Mouse (Mus musculus): ENCODE measurements around the gene Tbx10. TPM values are rescaled to one million over a fixed set of nuclear protein-coding genes. Genes with fewer than 3 reads are reported as not detected.
A peak's percentile ranks its signal among the peaks of the same experiment; 100 is the strongest.

Tbx10 gene
- polyA plus RNA-seq, 2 experiments = 0.28 to 0.37 TPM

DNA sequence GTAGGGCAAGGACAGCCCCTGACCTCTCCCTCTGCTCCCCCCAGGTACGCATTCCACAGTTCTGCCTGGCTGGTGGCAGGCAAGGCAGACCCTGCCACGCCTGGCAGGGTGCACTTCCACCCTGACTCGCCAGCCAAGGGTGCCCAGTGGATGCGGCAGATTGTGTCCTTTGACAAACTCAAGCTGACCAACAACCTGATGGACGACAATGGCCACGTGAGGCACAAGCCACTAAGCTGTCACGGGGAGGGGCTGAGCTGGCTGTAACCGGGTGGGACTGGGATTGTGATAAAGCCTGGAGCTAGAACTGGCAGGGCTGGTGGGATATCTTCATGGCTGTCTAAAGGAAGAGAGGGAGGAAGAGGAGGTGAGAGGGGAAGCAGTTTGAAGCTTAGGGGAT, 4.7 kb downstream of the Tbx10 start:
- Histone ChIP-seq H3K36me3 (replicated peaks; ENCODE audit: control insufficient read depth, insufficient read depth, low read depth) (no peaks in the 10 kb centered on the region), H3K4me1 (replicated peaks; ENCODE audit: control insufficient read depth in 2 of 2, insufficient read depth in 2 of 2, low read length in 1 of 2) (peaks cover 2 to 12% of the 10 kb centered on the region in 2 experiments; a peak in 2 of 4 replicates), H3K4me2 (ENCODE audit: low read depth) (no peak overlapping the region), H3K4me3 (ENCODE audit: insufficient read depth in 1 of 2, low read depth in 2 of 2, low read length in 2 of 2) (no peak overlapping the region), H3K27ac (no peak overlapping the region), H3K9me3 (ENCODE audit: control insufficient read depth, low read length) (no peaks in the 10 kb centered on the region), H3K27me3 (ENCODE audit: control insufficient read depth, insufficient read depth, low read length) (no peaks in the 10 kb centered on the region), H3K9ac (replicated peaks) (no peak overlapping the region)
- 58% methylated on average over 8 of the region's 8 CpGs for WGBS (ENCODE audit: insufficient replicate concordance)
- TF ChIP-seq CTCF (IDR thresholded peaks at IDR 0.05; ENCODE audit: low read depth) = no peak
- no peak for TF ChIP-seq EP300 (IDR thresholded peaks at IDR 0.05; ENCODE audit: low read depth)
- ATAC-seq (ENCODE audit: insufficient read depth) = no peak
- no peak for DNase-seq (ENCODE audit: low read depth in 3 of 3, low spot score in 3 of 3)

DNA sequence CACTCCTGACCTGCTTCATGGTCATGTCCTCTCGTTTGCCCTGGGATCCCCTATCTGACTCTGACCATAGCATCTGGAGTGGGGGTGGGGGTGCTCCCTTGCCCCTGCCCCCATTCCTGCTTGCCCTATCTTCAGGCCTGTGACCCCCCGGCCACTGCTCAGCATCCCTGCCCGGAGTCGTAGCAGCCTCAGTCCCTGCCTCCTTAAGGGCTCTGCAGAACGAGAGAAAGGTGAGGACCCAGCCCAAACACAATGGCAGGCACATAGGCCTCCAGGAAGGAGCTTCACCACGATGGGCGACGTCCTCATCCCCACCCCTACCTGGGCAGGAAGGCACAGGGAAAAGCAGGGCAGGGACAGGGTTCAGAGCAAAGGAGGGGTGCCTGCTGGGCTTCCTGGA, 5.8 kb downstream of the Tbx10 start:
- Histone ChIP-seq H3K4me2 (ENCODE audit: low read depth) (no peak overlapping the region), H3K27ac (no peak overlapping the region), H3K4me1 (replicated peaks; ENCODE audit: control insufficient read depth in 2 of 2, insufficient read depth in 2 of 2, low read length in 1 of 2) (peaks cover 2 to 12% of the 10 kb centered on the region in 2 experiments; a peak in 2 of 4 replicates), H3K4me3 (ENCODE audit: insufficient read depth in 1 of 2, low read depth in 2 of 2, low read length in 2 of 2) (no peak overlapping the region), H3K27me3 (ENCODE audit: control insufficient read depth, insufficient read depth, low read length) (no peaks in the 10 kb centered on the region), H3K9me3 (ENCODE audit: control insufficient read depth, low read length) (no peaks in the 10 kb centered on the region), H3K9ac (replicated peaks) (no peak overlapping the region), H3K36me3 (replicated peaks; ENCODE audit: control insufficient read depth, insufficient read depth, low read depth) (no peaks in the 10 kb centered on the region)
- no peak for TF ChIP-seq EP300 (IDR thresholded peaks at IDR 0.05; ENCODE audit: low read depth)
- no peak for DNase-seq (ENCODE audit: low read depth in 3 of 3, low spot score in 3 of 3)
- 59% methylated on average over 8 of the region's 8 CpGs for WGBS (ENCODE audit: insufficient replicate concordance)
- ATAC-seq (ENCODE audit: insufficient read depth) = no peak

DNA sequence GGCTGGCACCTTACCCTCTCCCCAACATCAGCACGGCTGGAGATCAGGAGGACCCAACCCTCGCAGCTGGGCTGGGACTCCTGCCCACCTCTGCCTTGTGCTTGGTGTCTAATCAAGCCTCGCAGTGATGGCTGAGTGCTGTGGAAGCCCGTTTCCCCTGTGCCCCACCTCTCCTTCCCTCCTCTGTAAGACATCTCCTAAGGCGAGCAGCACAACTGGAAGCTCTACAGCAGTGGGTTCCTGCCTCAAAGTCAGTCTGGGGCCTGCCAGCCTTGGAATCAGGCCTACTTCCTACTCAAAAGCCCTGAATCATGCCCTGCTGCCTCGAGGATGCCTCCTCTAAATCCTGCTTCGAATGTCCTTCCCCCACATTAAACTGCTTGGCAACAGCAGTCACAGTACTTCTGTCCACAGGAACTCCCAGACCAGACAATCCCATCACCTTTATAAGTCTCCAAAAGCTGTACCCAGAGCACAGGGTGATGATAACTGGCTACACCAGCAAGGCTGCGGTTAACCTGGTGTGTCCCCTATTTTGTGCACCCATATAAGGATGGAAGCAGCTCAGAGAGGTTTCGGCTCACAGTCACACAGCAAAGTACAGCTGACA, 6.7 kb downstream of the Tbx10 start:
- ATAC-seq (ENCODE audit: insufficient read depth) (no peak), DNase-seq (ENCODE audit: low read depth in 3 of 3, low spot score in 3 of 3) (no peak)
- no peak for TF ChIP-seq CTCF (IDR thresholded peaks at IDR 0.05; ENCODE audit: low read depth)
- no peak for TF ChIP-seq EP300 (IDR thresholded peaks at IDR 0.05; ENCODE audit: low read depth)
- peaks cover 2 to 10% of the 10 kb centered on the region in 2 experiments; a peak in 2 of 4 replicates for H3K4me1 ChIP-seq (replicated peaks; ENCODE audit: control insufficient read depth in 2 of 2, insufficient read depth in 2 of 2, low read length in 1 of 2)
- H3K4me3 ChIP-seq (ENCODE audit: insufficient read depth in 1 of 2, low read depth in 2 of 2, low read length in 2 of 2) = no peak overlapping the region; a peak in 2 of 4 replicates
- H3K27ac ChIP-seq = no peak overlapping the region
- H3K36me3 ChIP-seq (replicated peaks; ENCODE audit: control insufficient read depth, insufficient read depth, low read depth) = no peaks in the 10 kb centered on the region
- 61% methylated on average over 9 of the region's 9 CpGs for WGBS (ENCODE audit: insufficient replicate concordance)
- peak overlapping the region; percentile 72 for H3K4me2 ChIP-seq (ENCODE audit: low read depth)
- H3K9me3 ChIP-seq (ENCODE audit: control insufficient read depth, low read length) = no peaks in the 10 kb centered on the region
- no peak overlapping the region; the same call in 1 of the 2 replicates for H3K9ac ChIP-seq (replicated peaks)
- H3K27me3 ChIP-seq (ENCODE audit: control insufficient read depth, insufficient read depth, low read length) = no peaks in the 10 kb centered on the region

DNA sequence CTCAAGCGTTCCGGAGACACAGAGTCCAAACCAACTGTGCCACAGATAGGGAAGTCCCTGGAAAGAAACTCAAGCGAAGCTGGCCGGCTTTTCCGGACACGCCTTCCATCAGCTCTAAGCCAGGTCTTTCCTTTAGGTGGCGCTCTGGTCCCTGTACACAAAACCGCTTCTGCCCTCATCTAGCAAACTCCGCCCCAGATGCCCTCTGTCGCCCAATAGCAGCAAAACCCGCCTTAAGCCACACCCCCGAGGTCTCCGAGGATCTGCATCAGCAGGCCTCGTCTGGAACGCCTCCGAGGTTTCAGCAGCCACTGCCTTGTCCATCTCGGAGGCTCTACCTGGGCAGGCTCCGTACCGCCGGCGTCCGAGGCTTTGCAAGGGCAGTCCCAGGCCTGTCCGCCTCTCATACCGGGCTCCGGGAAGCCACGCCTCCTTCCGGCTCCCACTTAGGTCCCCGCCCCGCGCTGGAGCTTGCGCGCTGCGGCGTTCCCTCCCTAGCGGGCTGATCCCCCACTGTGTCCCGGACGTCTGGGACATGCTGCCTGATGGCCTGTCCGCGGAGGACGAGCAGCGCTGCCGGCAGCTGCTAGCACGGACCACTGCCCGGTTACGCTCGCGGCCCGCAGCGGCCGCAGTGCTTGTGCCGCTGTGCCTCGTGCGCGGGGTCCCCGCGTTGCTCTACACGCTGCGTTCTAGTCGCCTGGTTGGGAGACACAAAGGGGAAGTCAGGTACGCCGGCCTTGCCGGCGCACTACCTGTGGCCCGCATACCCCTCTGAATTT, 7.8 kb downstream of the Tbx10 start, which contains the start of the genes Nudt8 and Gm49405:
TSS of gene Nudt8 (plus strand) at position 462 of the 782 bp plus-strand sequence.
TSS of gene Gm49405 (plus strand) at position 508 of the 782 bp plus-strand sequence.
- ATAC-seq (ENCODE audit: insufficient read depth) (peak; percentile 90), DNase-seq (ENCODE audit: low read depth in 3 of 3, low spot score in 3 of 3) (peak; percentile 95 to 96 (median 96))
- Histone ChIP-seq H3K27me3 (ENCODE audit: control insufficient read depth, insufficient read depth, low read length) (no peaks in the 10 kb centered on the region), H3K4me1 (replicated peaks; ENCODE audit: control insufficient read depth in 2 of 2, insufficient read depth in 2 of 2, low read length in 1 of 2) (peaks cover 2 to 10% of the 10 kb centered on the region in 2 experiments; a peak in 2 of 4 replicates), H3K36me3 (replicated peaks; ENCODE audit: control insufficient read depth, insufficient read depth, low read depth) (no peaks in the 10 kb centered on the region), H3K4me3 (ENCODE audit: insufficient read depth in 1 of 2, low read depth in 2 of 2, low read length in 2 of 2) (peak within 1 kb of the TSS; percentile 70 to 75), H3K9me3 (ENCODE audit: control insufficient read depth, low read length) (no peaks in the 10 kb centered on the region), H3K4me2 (ENCODE audit: low read depth) (peak within 1 kb of the TSS; percentile 72), H3K27ac (peak within 1 kb of the TSS; percentile 82), H3K9ac (replicated peaks) (peak within 1 kb of the TSS; percentile 77)
- TF ChIP-seq EP300 (IDR thresholded peaks at IDR 0.05; ENCODE audit: low read depth) (no peak), CTCF (IDR thresholded peaks at IDR 0.05; ENCODE audit: low read depth) (peak; percentile 92)
- WGBS (ENCODE audit: insufficient replicate concordance) = under 1% methylated on average over 64 of the region's 64 CpGs

Measured in liver, embryonic 14.5 days (tissue).